15 mouse cellular contexts compared by ENCODE assay signal in genomic region chr1:164405385-164405802, GRCm38 (mm10). TPM values are rescaled to one million over a fixed set of nuclear protein-coding genes. Genes with fewer than 3 reads are reported as not detected.
DNase-seq lines count a peak whose midpoint lies in the region; ATAC-seq lines count a peak whose summit lies in the region.
"Had no signal": no experiment of that assay in that cellular context is flagged by ENCODE, and none has a peak within 500 bp of the region (broad histone marks: within the 10 kb centered on the region; RNA-seq: fewer than 3 reads in every experiment).

No protein-coding gene starts in this region.

- H3K4me1 ChIP-seq in intestine, embryonic 14.5 days (replicated peaks; ENCODE audit: control insufficient read depth, insufficient read depth, low read length): no peaks in the 10 kb centered on the region
- H3K4me1 ChIP-seq in forebrain, embryonic 10.5 days: peaks cover 29% of the 10 kb centered on the region

- no peak overlapping the region for H3K4me3 ChIP-seq in intestine, embryonic 14.5 days (ENCODE audit: low read depth, low read length)
- H3K4me3 ChIP-seq in forebrain, embryonic 10.5 days: no peak overlapping the region
- H3K4me3 ChIP-seq: erythroblast, embryonic 14.5 days; layer of hippocampus, adult 2 months; myocyte had no signal

- DNase-seq in spleen, postnatal 36 days (ENCODE audit: low spot score in 2 of 2): peak; percentile 12 to 24
- DNase-seq in spleen, postnatal 10 days (ENCODE audit: low spot score in 2 of 2): no peak
- DNase-seq in heart, adult 8-10 months (ENCODE audit: low spot score): peak; percentile 66
- no peak for DNase-seq in intestine, embryonic 14.5 days (ENCODE audit: low spot score)
- peak; percentile 34 for DNase-seq in splenic B cell, adult 2 months (ENCODE audit: low read depth, low spot score)
- no peak for DNase-seq in forebrain, embryonic 10.5 days (ENCODE audit: extremely low spot score, low spot score)
- no peak for DNase-seq in right cerebral cortex, postnatal 25 days
- DNase-seq in urinary bladder, postnatal 4 days (ENCODE audit: low spot score in 2 of 2): no peak
- DNase-seq: adrenal gland, postnatal 25 days; cerebellum, postnatal 36 days; right cerebral cortex, postnatal 4 days had no signal

- H3K9ac ChIP-seq in intestine, embryonic 14.5 days (ENCODE audit: low read length): no peak overlapping the region
- H3K9ac ChIP-seq: liver, embryonic 14.5 days had no signal

- no peaks in the 10 kb centered on the region for H3K36me3 ChIP-seq in intestine, embryonic 14.5 days (ENCODE audit: control insufficient read depth, insufficient read depth, low read length)
- H3K36me3 ChIP-seq in splenic B cell, adult 2 months (ENCODE audit: control insufficient read depth, insufficient read depth, low read length, poor library complexity, severe bottlenecking): no peaks in the 10 kb centered on the region
- peaks cover 27% of the 10 kb centered on the region for H3K36me3 ChIP-seq in forebrain, embryonic 10.5 days (replicated peaks)

- ATAC-seq in intestine, embryonic 14.5 days (replicated peaks; ENCODE audit: low FRiP score, low TSS enrichment, low read depth): 0 out of 2 replicates have a peak, but pooled peaks have one; percentile 75

- H3K9me3 ChIP-seq in intestine, embryonic 14.5 days (ENCODE audit: control insufficient read depth, low read length): no peaks in the 10 kb centered on the region
- peaks cover 7% of the 10 kb centered on the region; the same call in 1 of the 2 replicates for H3K9me3 ChIP-seq in forebrain, embryonic 10.5 days

- no peak overlapping the region for H3K4me2 ChIP-seq in intestine, embryonic 14.5 days (ENCODE audit: low read length)

- WGBS in intestine, embryonic 14.5 days: 13% methylated on average over 5 of the region's 5 CpGs
- 81% methylated on average over 5 of the region's 5 CpGs for WGBS in forebrain, embryonic 10.5 days

- H3K27me3 ChIP-seq in intestine, embryonic 14.5 days (replicated peaks; ENCODE audit: control insufficient read depth, insufficient read depth, low read length): no peaks in the 10 kb centered on the region
- no peaks in the 10 kb centered on the region for H3K27me3 ChIP-seq in splenic B cell, adult 2 months (ENCODE audit: control insufficient read depth, insufficient read depth, low read length, poor library complexity, severe bottlenecking)
- H3K27me3 ChIP-seq in forebrain, embryonic 10.5 days (ENCODE audit: poor library complexity, severe bottlenecking): no peaks in the 10 kb centered on the region

- peak overlapping the region; percentile 54; the same call in 1 of the 2 replicates for H3K27ac ChIP-seq in intestine, embryonic 14.5 days (ENCODE audit: low read depth)
- no peak overlapping the region for H3K27ac ChIP-seq in forebrain, embryonic 10.5 days
- H3K27ac ChIP-seq: layer of hippocampus, adult 2 months; liver, embryonic 14.5 days had no signal

RNA-seq across cellular contexts. Expression of gene Atp1b1, which starts 52.8 kb away (rescaled TPM):
- total RNA-seq in heart, adult 8-10 months (2022): 100 to 1,000 TPM; 315 to 378 (median 343) TPM
- 89.7 and 101 TPM in 2 replicates for polyA plus RNA-seq in intestine, embryonic 14.5 days (2014; fragmentation: Nextera tagmentation; extraction: Ambion mirVana)
- 7.8 and 9.9 TPM in 2 replicates for polyA plus RNA-seq in forebrain, embryonic 10.5 days (2016; fragmentation: Nextera tagmentation; extraction: Ambion mirVana)
- polyA plus RNA-seq: erythroblast, embryonic 14.5 days had no signal

Comparison
In these comparisons a context has a peak if more than half of its experiments do, and no peak if none do; other contexts are left out.
1. DNase-seq: peak in spleen, postnatal 36 days (2 of 2), heart, adult 8-10 months (single experiment) and splenic B cell, adult 2 months (single experiment); none in spleen, postnatal 10 days (0 of 2), intestine, embryonic 14.5 days (single experiment), forebrain, embryonic 10.5 days (single experiment), right cerebral cortex, postnatal 25 days (single experiment) and urinary bladder, postnatal 4 days (0 of 2).